8 mouse cellular contexts compared by ENCODE assay signal in the genomic region with DNA sequence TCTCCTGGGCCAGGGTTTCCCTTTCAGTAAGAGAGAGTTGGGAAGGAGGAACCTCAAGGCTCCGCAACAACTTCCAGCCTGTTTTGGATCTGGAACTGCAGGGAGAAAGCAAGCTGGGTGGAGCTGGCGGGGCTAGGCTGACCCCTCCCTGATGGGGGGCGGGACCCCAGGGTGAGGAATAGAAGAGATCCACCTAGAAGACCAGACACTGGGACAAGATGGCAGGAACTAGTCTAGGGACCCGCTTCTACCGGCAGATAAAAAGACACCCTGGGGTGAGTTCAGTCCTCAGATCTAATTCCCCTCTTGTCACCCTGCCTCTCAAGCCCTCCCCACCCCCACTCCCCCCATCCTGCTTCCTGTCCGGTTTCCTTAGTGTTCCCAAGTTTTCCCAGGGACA. TPM values are rescaled to one million over a fixed set of nuclear protein-coding genes. Genes with fewer than 3 reads are reported as not detected.
DNase-seq lines count a peak whose midpoint lies in the region; ATAC-seq lines count a peak whose summit lies in the region.

A gene (plus strand): TSS at position 204 of the 400 bp plus-strand sequence.

- no peaks in the 10 kb centered on the region for H3K9me3 ChIP-seq in intestine, embryonic 14.5 days (ENCODE audit: control insufficient read depth, low read length)
- 0 out of 2 replicates have a peak, but pooled peaks cover under 1% of the 10 kb centered on the region for H3K9me3 ChIP-seq in midbrain, embryonic 12.5 days

- H3K27ac ChIP-seq in intestine, embryonic 14.5 days (ENCODE audit: low read depth): no peak within 1 kb of the TSS
- peak within 1 kb of the TSS; percentile 95 for H3K27ac ChIP-seq in midbrain, embryonic 12.5 days (replicated peaks)

- DNase-seq in urinary bladder, adult 2 months (ENCODE audit: low spot score): no peak
- DNase-seq in urinary bladder, adult 18-20 months (ENCODE audit: low spot score in 2 of 2): no peak
- DNase-seq in gastrocnemius, postnatal 36 days: peak; percentile 56 to 58
- DNase-seq in intestine, embryonic 14.5 days (ENCODE audit: low spot score): no peak
- no peak for DNase-seq in layer of hippocampus, postnatal 10 days (ENCODE audit: low spot score in 2 of 2)
- DNase-seq in yolk sac, embryonic 10.5 days (ENCODE audit: low spot score): no peak

- H3K9ac ChIP-seq in intestine, embryonic 14.5 days (ENCODE audit: low read length): no peak within 1 kb of the TSS
- H3K9ac ChIP-seq in midbrain, embryonic 12.5 days (replicated peaks): peak within 1 kb of the TSS; percentile 41; the same call in 1 of the 2 replicates

- no peak within 1 kb of the TSS for H3K4me3 ChIP-seq in intestine, embryonic 14.5 days (ENCODE audit: low read depth, low read length)
- peak within 1 kb of the TSS; percentile 19; the same call in 1 of the 2 replicates for H3K4me3 ChIP-seq in midbrain, embryonic 12.5 days

- H3K4me1 ChIP-seq in intestine, embryonic 14.5 days (replicated peaks; ENCODE audit: control insufficient read depth, insufficient read depth, low read length): peaks cover 33% of the 10 kb centered on the region
- H3K4me1 ChIP-seq in midbrain, embryonic 12.5 days: peaks cover 78% of the 10 kb centered on the region

- no peak for ATAC-seq in intestine, embryonic 14.5 days (replicated peaks; ENCODE audit: low FRiP score, low TSS enrichment, low read depth)
- no peak for ATAC-seq in midbrain, embryonic 12.5 days (ENCODE audit: low FRiP score, low read depth)
- ATAC-seq in megakaryocyte-erythroid progenitor cell, adult 5-6 weeks (replicated peaks; ENCODE audit: low FRiP score, low TSS enrichment, poor library complexity, severe bottlenecking): no peak

- peaks cover 63% of the 10 kb centered on the region for H3K27me3 ChIP-seq in intestine, embryonic 14.5 days (replicated peaks; ENCODE audit: control insufficient read depth, insufficient read depth, low read length)
- H3K27me3 ChIP-seq in midbrain, embryonic 12.5 days: peaks cover 92% of the 10 kb centered on the region

- 22% methylated on average over 6 of the region's 6 CpGs for WGBS in intestine, embryonic 14.5 days
- 8% methylated on average over 6 of the region's 6 CpGs for WGBS in midbrain, embryonic 12.5 days

- intact Hi-C loops in gastrocnemius, postnatal 36 days (cut with DNase I): no loop called here

- peak within 1 kb of the TSS; percentile 93 for H3K4me2 ChIP-seq in intestine, embryonic 14.5 days (ENCODE audit: low read length)
- H3K4me2 ChIP-seq in midbrain, embryonic 12.5 days (replicated peaks): peak within 1 kb of the TSS; percentile 88

- peaks cover 22% of the 10 kb centered on the region for H3K36me3 ChIP-seq in intestine, embryonic 14.5 days (ENCODE audit: control insufficient read depth, insufficient read depth, low read length)
- H3K36me3 ChIP-seq in midbrain, embryonic 12.5 days: peaks cover 20% of the 10 kb centered on the region

RNA-seq across cellular contexts. Expression of the gene that starts here (rescaled TPM):
- polyA plus RNA-seq in urinary bladder, adult 2 months (2012; rRNA removed): 21.2 and 32.1 TPM in 2 replicates
- 10 to 100 TPM; 11.0 to 11.3 TPM for total RNA-seq in gastrocnemius, postnatal 36 days (2021)
- 25.9 and 28.5 TPM in 2 replicates for polyA plus RNA-seq in intestine, embryonic 14.5 days (2014; fragmentation: Nextera tagmentation; extraction: Ambion mirVana)
- 7.0 and 7.6 TPM in 2 replicates for polyA plus RNA-seq in midbrain, embryonic 12.5 days (2016; fragmentation: Nextera tagmentation; extraction: Ambion mirVana)
- total RNA-seq in layer of hippocampus, postnatal 10 days (2021): 1 to 10 TPM; 6.8 to 7.9 TPM
- not detected in 2 replicates for total RNA-seq in megakaryocyte-erythroid progenitor cell, adult 5-6 weeks (2014; fragmentation: Nextera tagmentation)
- not detected in 2 replicates for total RNA-seq in megakaryocyte-erythroid progenitor cell, adult 5-6 weeks (2017)

Comparison
In these comparisons a context has a peak if more than half of its experiments do, and no peak if none do; other contexts are left out.
1. RNA of the gene that starts here (total RNA-seq): 11.0 to 11.3 TPM in gastrocnemius, postnatal 36 days and 6.8 to 7.9 TPM in layer of hippocampus, postnatal 10 days; not detected in megakaryocyte-erythroid progenitor cell, adult 5-6 weeks; every median in the first group is over 4 times any median in the second.
2. DNase-seq: peak in gastrocnemius, postnatal 36 days (2 of 2); none in urinary bladder, adult 2 months (single experiment), urinary bladder, adult 18-20 months (0 of 2), intestine, embryonic 14.5 days (single experiment), layer of hippocampus, postnatal 10 days (0 of 2) and yolk sac, embryonic 10.5 days (single experiment).